In genomic region chr9:44192794-44193193, GRCm38 (mm10) we compare ENCODE assay signal across 37 mouse cellular contexts. TPM values are rescaled to one million over a fixed set of nuclear protein-coding genes. Genes with fewer than 3 reads are reported as not detected.
"Had no signal": no experiment of that assay in that cellular context is flagged by ENCODE, and none has a peak within 500 bp of the region (broad histone marks: within the 10 kb centered on the region; RNA-seq: fewer than 3 reads in every experiment).

No protein-coding gene starts in this region.

- H3K27ac ChIP-seq: gastrocnemius, adult 2 months; heart, embryonic 10.5 days; heart, embryonic 13.5 days; heart, embryonic 15.5 days; hindbrain, embryonic 13.5 days; hindbrain, embryonic 15.5 days; hindbrain, postnatal 0 days; kidney, embryonic 15.5 days; kidney, postnatal 0 days; left cerebral cortex, adult 2 months; limb, embryonic 10.5 days; limb, embryonic 12.5 days; liver, embryonic 13.5 days; liver, embryonic 15.5 days had no signal

- H3K9ac ChIP-seq: heart, embryonic 13.5 days; heart, embryonic 15.5 days; hindbrain, embryonic 13.5 days; hindbrain, embryonic 15.5 days; kidney, embryonic 15.5 days; limb, embryonic 12.5 days; liver, embryonic 13.5 days; liver, embryonic 15.5 days; liver, postnatal 0 days had no signal

- H3K9me3 ChIP-seq: heart, embryonic 10.5 days; heart, embryonic 13.5 days; heart, embryonic 15.5 days; hindbrain, embryonic 13.5 days; hindbrain, embryonic 15.5 days; kidney, embryonic 15.5 days; limb, embryonic 10.5 days; limb, embryonic 12.5 days; liver, embryonic 13.5 days; liver, embryonic 15.5 days had no signal

- DNase-seq: gastrocnemius, adult 2 months; gastrocnemius, postnatal 10 days; gastrocnemius, postnatal 25 days; heart, adult 18-20 months; heart, postnatal 14 days; heart, postnatal 36 days; kidney, adult 11 months; kidney, adult 2 months; kidney, adult 9 months; kidney, postnatal 14 days; kidney, postnatal 36 days; liver; liver, embryonic 13.5 days; liver, postnatal 0 days had no signal

- H3K4me1 ChIP-seq: kidney, embryonic 15.5 days; limb, embryonic 10.5 days; limb, embryonic 12.5 days had no signal

- ATAC-seq: hindbrain, postnatal 0 days; intestine, embryonic 16.5 days; liver, postnatal 0 days had no signal

- H3K4me2 ChIP-seq: heart, embryonic 13.5 days; heart, embryonic 15.5 days; hindbrain, embryonic 13.5 days; hindbrain, embryonic 15.5 days; kidney, embryonic 15.5 days; limb, embryonic 12.5 days; liver, embryonic 11.5 days; liver, embryonic 13.5 days; liver, embryonic 15.5 days had no signal

- H3K4me3 ChIP-seq: gastrocnemius, adult 2 months; heart, embryonic 10.5 days; heart, embryonic 13.5 days; heart, embryonic 15.5 days; hindbrain, embryonic 13.5 days; hindbrain, embryonic 15.5 days; kidney, embryonic 15.5 days; left cerebral cortex, adult 2 months; limb, embryonic 10.5 days; limb, embryonic 12.5 days; liver, embryonic 13.5 days; liver, embryonic 15.5 days had no signal

- H3K27me3 ChIP-seq: heart, embryonic 13.5 days; heart, embryonic 15.5 days; hindbrain, embryonic 13.5 days; hindbrain, embryonic 15.5 days; kidney, embryonic 15.5 days; limb, embryonic 12.5 days; liver, embryonic 13.5 days; liver, embryonic 15.5 days had no signal

RNA-seq across cellular contexts. Expression of gene Ccdc153, which starts 47.7 kb away (rescaled TPM):
- total RNA-seq: gastrocnemius, adult 2 months; gastrocnemius, postnatal 10 days; gastrocnemius, postnatal 25 days; gastrocnemius, postnatal 4 days; granulocyte monocyte progenitor cell, adult 5-6 weeks; heart, adult 8-10 months; heart, postnatal 36 days; hematopoietic stem cell, adult 5-6 weeks had no signal
- polyA plus RNA-seq: heart, embryonic 10.5 days; heart, embryonic 13.5 days; heart, postnatal 0 days; hindbrain, embryonic 11.5 days; hindbrain, embryonic 13.5 days; hindbrain, embryonic 15.5 days; intestine, embryonic 14.5 days; intestine, embryonic 16.5 days; kidney, adult 2 months; kidney, embryonic 15.5 days; kidney, postnatal 0 days; large intestine, adult 2 months; limb, embryonic 10.5 days; limb, embryonic 12.5 days; limb, embryonic 14.5 days; liver, embryonic 11.5 days; liver, embryonic 13.5 days; liver, embryonic 15.5 days; liver, postnatal 0 days had no signal

RNA-seq across cellular contexts. Expression of gene Pdzd3, which starts 58.5 kb away (rescaled TPM):
- total RNA-seq: granulocyte monocyte progenitor cell, adult 5-6 weeks had no signal
- polyA plus RNA-seq: heart, embryonic 10.5 days; hindbrain, embryonic 11.5 days; limb, embryonic 10.5 days; limb, embryonic 12.5 days; liver, embryonic 11.5 days; liver, embryonic 15.5 days; liver, postnatal 0 days had no signal
